Mouse (Mus musculus) heart, embryonic 16.5 days (tissue): ENCODE measurements around the gene Psen2. TPM values are rescaled to one million over a fixed set of nuclear protein-coding genes. Genes with fewer than 3 reads are reported as not detected.

ENCODE experiments used
- ATAC-seq: fragments of 200-750 bp; cut with Nextera tagmentation; replicated peaks from 2 replicates; pipeline ENCODE4 v1.8.0; 2017; ENCODE audit warnings: moderate number of reproducible peaks; ENCODE audit not compliant: insufficient read depth, low FRiP score; ENCODE audit errors: extremely low read depth
- H3K27ac ChIP-seq: fragments of 300-500 bp; sonication (generic); 2 replicates; pipeline ENCODE4 v1.5.1; 2014; ENCODE audit warnings: mild to moderate bottlenecking, low read length, control low read depth, moderate library complexity
- H3K27me3 ChIP-seq: fragments of 300-500 bp; sonication (generic); 2 replicates; pipeline ENCODE4 v1.6.1; 2014; ENCODE audit warnings: low read length, mixed read lengths; ENCODE audit not compliant: control insufficient read depth, insufficient read depth
- H3K36me3 ChIP-seq: fragments of 300-500 bp; sonication (generic); 2 replicates; pipeline ENCODE4 v1.6.1; 2014; ENCODE audit not compliant: control insufficient read depth, insufficient read depth
- H3K4me1 ChIP-seq: fragments of 300-500 bp; sonication (generic); 2 replicates; pipeline ENCODE4 v1.6.1; 2014; ENCODE audit warnings: low read length, mixed read lengths; ENCODE audit not compliant: control insufficient read depth, insufficient read depth
- H3K4me2 ChIP-seq: fragments of 300-500 bp; sonication (generic); 2 replicates; pipeline ENCODE4 v1.6.1; 2014; ENCODE audit warnings: low read depth, mild to moderate bottlenecking, control low read depth, low read length
- H3K4me3 ChIP-seq: fragments of 300-500 bp; sonication (generic); 2 replicates; pipeline ENCODE4 v1.5.1; 2014; ENCODE audit warnings: mild to moderate bottlenecking, control low read depth, low read length
- H3K9ac ChIP-seq: fragments of 300-500 bp; sonication (generic); 2 replicates; pipeline ENCODE4 v1.6.1; 2014; ENCODE audit warnings: low read length, control low read depth
- H3K9me3 ChIP-seq: fragments of 300-500 bp; sonication (generic); replicated peaks from 2 replicates; pipeline ENCODE4 v1.6.1; 2016; ENCODE audit warnings: low read length; ENCODE audit not compliant: control insufficient read depth
- WGBS: fragments of 180-500 bp; shearing (Covaris S2); extraction: QIAGEN DNeasy Blood & Tissue Kit; methylation state at CpG from one replicate; pipeline ENCODE4 v1.1.7; 2014; 5-methylcytosine and 5-hydroxymethylcytosine counted together
- polyA plus RNA-seq: library from polyadenylated mRNA; unstranded; fragments of >200 nt; fragmentation: Nextera tagmentation; extraction: Ambion mirVana; gene quantifications from 2 replicates; pipeline ENCODE4 v1.2.1, GENCODE M21; 2015

Gene Psen2
- polyA plus RNA-seq, 1 experiment from 2014 or later = 16.5 TPM

DNA sequence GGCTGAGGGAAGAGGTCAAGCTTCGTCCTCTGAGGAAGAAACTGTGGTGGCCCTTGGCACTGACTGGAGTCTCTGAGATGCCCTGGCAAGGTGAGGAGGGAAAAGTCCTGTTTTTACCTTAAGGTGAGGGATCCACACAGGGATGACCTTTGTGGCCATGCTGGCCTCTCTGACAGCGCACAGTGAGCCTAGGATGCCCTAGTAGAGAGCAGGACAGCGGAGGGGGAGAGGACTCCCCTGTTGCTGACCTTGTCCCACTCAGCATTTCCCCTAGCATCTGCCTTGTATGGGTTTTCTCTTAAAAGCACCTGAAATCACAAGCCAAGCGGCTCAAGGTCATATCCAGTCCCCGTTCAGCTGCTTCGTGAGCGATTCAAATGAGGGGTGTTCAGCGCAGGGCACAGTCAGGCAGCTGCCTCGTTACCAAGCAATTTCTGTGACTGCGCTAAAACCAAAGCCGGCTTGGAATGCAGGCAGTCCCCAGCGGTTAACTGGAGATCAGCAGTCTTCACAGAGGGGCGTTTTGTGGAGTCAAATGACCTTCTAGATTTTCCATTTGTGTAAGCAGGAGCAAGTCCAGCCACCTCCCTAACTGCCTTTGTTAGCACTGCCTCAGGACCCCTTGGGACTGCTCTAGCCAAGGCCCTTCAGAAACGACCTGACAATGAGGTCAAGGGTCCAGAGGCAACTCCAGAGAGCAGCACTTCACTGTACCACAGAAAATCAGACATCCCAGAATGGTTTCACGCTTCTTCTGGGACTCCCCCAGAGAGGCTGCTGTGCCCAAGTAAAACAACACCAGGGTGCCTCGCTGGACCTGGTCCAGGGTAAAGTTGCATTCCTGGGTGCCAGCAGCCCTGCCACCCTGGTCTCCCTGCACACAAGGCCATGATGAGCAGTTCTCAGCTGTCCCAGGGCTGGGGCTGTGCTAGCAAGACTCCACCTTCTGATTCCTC lies 20.9 kb upstream of the Psen2 start:
- no peaks in the 10 kb centered on the region for H3K27me3 ChIP-seq
- no peak overlapping the region for H3K4me3 ChIP-seq
- H3K9me3 ChIP-seq = no peaks in the 10 kb centered on the region
- H3K4me1 ChIP-seq = peaks cover 24% of the 10 kb centered on the region
- peak overlapping the region; percentile 29 for H3K4me2 ChIP-seq
- H3K27ac ChIP-seq = no peak overlapping the region
- ATAC-seq = no peak; the same call in 1 of the 2 replicates
- peak overlapping the region; percentile 20 for H3K9ac ChIP-seq
- no peaks in the 10 kb centered on the region for H3K36me3 ChIP-seq
- WGBS = 29% methylated on average over 16 of the region's 16 CpGs

DNA sequence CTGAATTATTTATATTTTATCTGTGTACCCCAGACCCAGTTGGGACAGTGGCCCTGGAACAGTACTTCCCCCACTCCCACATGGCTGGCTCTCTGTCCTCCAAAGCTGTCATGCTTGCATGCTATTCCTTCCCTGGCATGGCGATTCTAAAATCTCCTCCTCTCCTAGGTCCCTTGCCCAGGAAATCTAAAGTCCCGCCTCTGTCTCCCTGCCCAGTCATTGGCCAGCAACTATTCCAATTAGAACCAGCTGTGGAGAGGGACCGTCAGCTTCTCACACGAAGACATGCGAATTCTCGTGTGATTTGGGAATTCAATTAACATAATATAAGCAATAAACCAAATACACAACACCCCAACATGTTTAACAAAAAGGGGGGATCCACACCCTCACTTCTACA lies 19.3 kb upstream of the Psen2 start:
- Histone ChIP-seq H3K27ac (no peak overlapping the region), H3K4me1 (peaks cover 26% of the 10 kb centered on the region)
- WGBS = 66% methylated on average over 6 of the region's 6 CpGs

GRCm38 (mm10) chr1:180279648-180280047 lies 16.4 kb upstream of the Psen2 start:
- peak; percentile 68 for ATAC-seq
- 18% methylated on average over 7 of the region's 7 CpGs for WGBS
- Histone ChIP-seq H3K4me3 (peak overlapping the region; percentile 30), H3K4me1 (peaks cover 27% of the 10 kb centered on the region), H3K27ac (peak overlapping the region; percentile 71), H3K4me2 (peak overlapping the region; percentile 56), H3K36me3 (no peaks in the 10 kb centered on the region), H3K27me3 (no peaks in the 10 kb centered on the region), H3K9me3 (peaks cover 3% of the 10 kb centered on the region; the same call in 1 of the 2 replicates), H3K9ac (peak overlapping the region; percentile 17; the same call in 1 of the 2 replicates)

More for the DNA sequence above, 19.3 kb upstream of the Psen2 start:
- no peaks in the 10 kb centered on the region for H3K36me3 ChIP-seq
- ATAC-seq = no peak
- H3K4me3 ChIP-seq = no peak overlapping the region
- H3K27me3 ChIP-seq = no peaks in the 10 kb centered on the region
- no peak overlapping the region for H3K9ac ChIP-seq
- H3K4me2 ChIP-seq = no peak overlapping the region
- H3K9me3 ChIP-seq = no peaks in the 10 kb centered on the region

DNA sequence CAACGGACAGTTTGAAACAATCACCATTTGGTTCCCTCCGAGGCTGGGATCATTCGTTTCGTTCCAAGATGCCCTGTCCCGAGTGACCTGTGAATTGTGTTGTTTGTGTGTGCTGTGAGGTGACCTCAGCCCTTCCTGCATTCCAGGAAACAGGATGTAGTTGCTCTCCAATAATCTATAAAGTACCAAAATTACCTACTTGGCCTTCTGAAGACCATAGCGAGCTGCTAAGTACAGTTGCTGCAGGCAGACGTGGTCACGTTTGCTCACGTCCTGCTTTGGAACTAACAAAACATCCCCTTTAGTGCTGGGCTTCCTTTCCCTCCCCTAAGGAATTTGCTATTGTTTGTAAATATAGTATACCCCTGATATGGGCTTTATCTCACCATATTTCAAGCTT lies 14.3 kb upstream of the Psen2 start:
- Histone ChIP-seq H3K36me3 (no peaks in the 10 kb centered on the region), H3K4me3 (no peak overlapping the region), H3K9me3 (peaks cover 3% of the 10 kb centered on the region; the same call in 1 of the 2 replicates), H3K9ac (no peak overlapping the region), H3K27ac (peak overlapping the region; percentile 67), H3K4me1 (peaks cover 22% of the 10 kb centered on the region), H3K4me2 (no peak overlapping the region), H3K27me3 (no peaks in the 10 kb centered on the region)
- ATAC-seq = 0 out of 2 replicates have a peak, but pooled peaks have one; percentile 43
- 53% methylated on average over 9 of the region's 9 CpGs for WGBS

- Histone ChIP-seq H3K9ac (no peak overlapping the region), H3K36me3 (no peaks in the 10 kb centered on the region), H3K4me3 (no peak overlapping the region), H3K9me3 (peaks cover 3% of the 10 kb centered on the region; the same call in 1 of the 2 replicates), H3K4me2 (no peak overlapping the region), H3K27ac (0 out of 2 replicates have a peak overlapping the region, but pooled peaks have one; percentile 4), H3K27me3 (no peaks in the 10 kb centered on the region), H3K4me1 (peaks cover 15% of the 10 kb centered on the region)
- no peak for ATAC-seq
- WGBS = 48% methylated on average over 10 of the region's 10 CpGs
These were observed 11.6 kb upstream of the Psen2 start for GRCm38 (mm10) chr1:180274725-180275308.

GRCm38 (mm10) chr1:180269033-180269432 lies 5.8 kb upstream of the Psen2 start:
- Histone ChIP-seq H3K9ac (0 out of 2 replicates have a peak overlapping the region, but pooled peaks have one; percentile 15), H3K27ac (no peak overlapping the region), H3K4me3 (no peak overlapping the region), H3K36me3 (no peaks in the 10 kb centered on the region), H3K9me3 (no peaks in the 10 kb centered on the region), H3K4me1 (peaks cover 7% of the 10 kb centered on the region), H3K4me2 (no peak overlapping the region), H3K27me3 (peaks cover 2% of the 10 kb centered on the region; the same call in 1 of the 2 replicates)
- 88% methylated on average over 2 of the region's 2 CpGs for WGBS
- no peak for ATAC-seq

GRCm38 (mm10) chr1:180268249-180269031 lies 5.2 kb upstream of the Psen2 start:
- Histone ChIP-seq H3K4me2 (no peak overlapping the region), H3K4me1 (peaks cover 7% of the 10 kb centered on the region), H3K27me3 (peaks cover 2% of the 10 kb centered on the region; the same call in 1 of the 2 replicates), H3K36me3 (no peaks in the 10 kb centered on the region), H3K4me3 (no peak overlapping the region), H3K9ac (0 out of 2 replicates have a peak overlapping the region, but pooled peaks have one; percentile 15), H3K9me3 (no peaks in the 10 kb centered on the region), H3K27ac (no peak overlapping the region)
- 14% methylated on average over 12 of the region's 12 CpGs for WGBS
- ATAC-seq = peak; percentile 78

- no peak for ATAC-seq
- Histone ChIP-seq H3K9me3 (no peaks in the 10 kb centered on the region), H3K4me3 (no peak overlapping the region), H3K27me3 (peaks cover 2% of the 10 kb centered on the region; the same call in 1 of the 2 replicates), H3K4me2 (no peak overlapping the region), H3K36me3 (no peaks in the 10 kb centered on the region), H3K27ac (no peak overlapping the region), H3K4me1 (peaks cover 7% of the 10 kb centered on the region), H3K9ac (no peak overlapping the region)
- 62% methylated on average over 10 of the region's 10 CpGs for WGBS
These were observed 3.9 kb upstream of the Psen2 start for GRCm38 (mm10) chr1:180267151-180267550.
